Mouse (Mus musculus) myocyte (in vitro differentiated cells): Measurements from ENCODE around the gene Slc34a3. TPM values are rescaled to one million over a fixed set of nuclear protein-coding genes. Genes with fewer than 3 reads are reported as not detected.

Source experiments
- H3K27me3 ChIP-seq: one replicate; pipeline ENCODE4 v1.6.1; 2011; ENCODE audit not compliant: control insufficient read depth, insufficient read depth, insufficient read length
- H3K36me3 ChIP-seq: one replicate; pipeline ENCODE4 v1.6.1; 2011; ENCODE audit not compliant: control insufficient read depth, insufficient read depth
- H3K4me2 ChIP-seq: one replicate; pipeline ENCODE4 v1.6.1; 2011; ENCODE audit warnings: low read depth, control low read depth
- H3K4me3 ChIP-seq: one replicate; pipeline ENCODE4 v1.5.1; 2011; ENCODE audit warnings: mild to moderate bottlenecking, control low read depth, moderate library complexity
- H3K79me2 ChIP-seq: one replicate; pipeline ENCODE4 v1.6.1; 2011; ENCODE audit not compliant: control insufficient read depth, insufficient read depth
- H3ac ChIP-seq: one replicate; pipeline ENCODE4 v1.6.1; 2011; ENCODE audit not compliant: control insufficient read depth, insufficient read length
- CEBPB ChIP-seq: IDR thresholded peaks from 2 replicates; pipeline ENCODE4 v1.6.1; 2011; ENCODE audit warnings: mild to moderate bottlenecking, moderate library complexity; ENCODE audit not compliant: poor library complexity, insufficient read depth, severe bottlenecking
- E2F4 ChIP-seq: IDR thresholded peaks from one replicate; pipeline ENCODE4 v1.6.1; 2011; ENCODE audit warnings: mild to moderate bottlenecking, control low read depth, moderate library complexity; ENCODE audit not compliant: insufficient read depth
- MAX ChIP-seq: IDR thresholded peaks from one replicate; pipeline ENCODE4 v1.6.1; 2011; ENCODE audit warnings: low read depth, mild to moderate bottlenecking, control low read depth
- MYOD1 ChIP-seq, 3 experiments: IDR thresholded peaks; one replicate each; pipeline ENCODE4 v1.6.1; 2011; ENCODE audit warnings: control low read depth in 2 of 3, low read depth in 2 of 3, mild to moderate bottlenecking in 2 of 3, moderate library complexity in 1 of 3; ENCODE audit not compliant: insufficient read length in 2 of 3, control insufficient read depth in 1 of 3
- MYOG ChIP-seq, 3 experiments: IDR thresholded peaks; one replicate each; pipeline ENCODE4 v1.6.1; 2011; ENCODE audit warnings: control low read depth in 2 of 3, low read depth in 2 of 3, mild to moderate bottlenecking in 2 of 3; ENCODE audit not compliant: insufficient read length in 2 of 3, control insufficient read depth in 1 of 3, insufficient read depth in 1 of 3
- POLR2A ChIP-seq: IDR thresholded peaks from one replicate; pipeline ENCODE4 v1.6.1; 2011; ENCODE audit warnings: low read depth, mild to moderate bottlenecking, control low read depth, moderate library complexity; ENCODE audit not compliant: insufficient read length
- POLR2AphosphoS2 ChIP-seq: IDR thresholded peaks from one replicate; pipeline ENCODE4 v1.6.1; 2011; ENCODE audit warnings: low read depth, control low read depth; ENCODE audit not compliant: insufficient read length
- REST ChIP-seq: IDR thresholded peaks from one replicate; pipeline ENCODE4 v1.6.1; 2011; ENCODE audit warnings: mild to moderate bottlenecking, control low read depth, moderate library complexity; ENCODE audit not compliant: insufficient read depth, insufficient read length
- TCF12 ChIP-seq: IDR thresholded peaks from one replicate; pipeline ENCODE4 v1.6.1; 2011; ENCODE audit warnings: mild to moderate bottlenecking, control low read depth; ENCODE audit not compliant: poor library complexity, insufficient read depth, severe bottlenecking
- TCF3 ChIP-seq: IDR thresholded peaks from one replicate; pipeline ENCODE4 v1.6.1; 2011; ENCODE audit warnings: low read depth, control low read depth; ENCODE audit not compliant: insufficient read length
- USF1 ChIP-seq: IDR thresholded peaks from one replicate; pipeline ENCODE4 v1.6.1; 2011; ENCODE audit warnings: low read depth, mild to moderate bottlenecking, control low read depth, moderate library complexity
- polyA plus RNA-seq: library from polyadenylated mRNA; unstranded; fragments of >200 nt; fragmentation: generic; extraction: Trizol; gene quantifications from one replicate; pipeline ENCODE4 v1.2.1, GENCODE M21; 2012; ENCODE audit warnings: missing spikeins

Slc34a3 gene
- polyA plus RNA-seq, 1 experiment, result not detected

DNA sequence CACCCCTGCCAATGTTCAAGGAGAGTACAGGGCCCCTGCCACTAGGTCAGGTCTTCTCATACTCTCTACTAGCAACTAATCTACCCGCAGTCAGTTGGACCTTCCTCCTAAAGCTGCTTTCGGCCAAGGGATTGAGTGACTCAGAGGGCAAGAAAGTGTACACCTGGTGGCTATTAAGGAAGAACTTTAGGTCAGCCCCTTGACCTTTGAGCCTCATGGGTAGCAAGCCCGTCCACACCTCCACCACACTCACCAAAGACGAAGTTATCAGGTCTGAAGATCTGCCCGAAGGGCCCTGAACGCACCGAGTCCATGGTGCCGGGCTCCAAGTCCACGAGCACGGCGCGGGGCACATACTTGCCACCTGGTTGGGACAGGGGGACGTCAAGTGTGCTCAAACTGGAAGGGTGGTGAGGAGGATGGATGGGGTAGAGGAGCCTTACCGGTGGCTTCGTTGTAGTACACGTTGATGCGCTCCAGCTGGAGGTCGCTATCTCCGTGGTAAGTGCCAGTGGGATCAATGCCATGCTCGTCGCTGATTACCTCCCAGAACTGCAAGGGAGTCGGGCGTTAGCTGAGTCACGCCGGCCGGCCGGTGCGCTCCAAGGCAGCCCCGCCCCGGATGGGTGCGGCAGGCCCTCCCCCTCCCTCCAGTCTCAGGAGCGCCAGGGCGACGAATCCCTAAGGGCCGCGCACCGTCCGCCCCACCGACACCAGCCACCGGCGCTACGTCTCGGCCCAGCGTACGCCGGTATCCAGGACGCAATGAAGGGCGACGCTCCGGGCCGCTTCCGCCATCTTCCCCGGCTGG is 10.3 kb downstream of the Slc34a3 start:
- H3ac ChIP-seq, result peak overlapping the region; percentile 59
- H3K4me3 ChIP-seq, result peak overlapping the region; percentile 99
- H3K36me3 ChIP-seq, result peaks cover 23% of the 10 kb centered on the region
- H3K79me2 ChIP-seq, result peaks cover 11% of the 10 kb centered on the region
- no peaks in the 10 kb centered on the region for H3K27me3 ChIP-seq
- peak overlapping the region; percentile 99 for H3K4me2 ChIP-seq
- TF ChIP-seq POLR2A, result no peak
- peak; percentile 22 for TF ChIP-seq POLR2AphosphoS2

DNA sequence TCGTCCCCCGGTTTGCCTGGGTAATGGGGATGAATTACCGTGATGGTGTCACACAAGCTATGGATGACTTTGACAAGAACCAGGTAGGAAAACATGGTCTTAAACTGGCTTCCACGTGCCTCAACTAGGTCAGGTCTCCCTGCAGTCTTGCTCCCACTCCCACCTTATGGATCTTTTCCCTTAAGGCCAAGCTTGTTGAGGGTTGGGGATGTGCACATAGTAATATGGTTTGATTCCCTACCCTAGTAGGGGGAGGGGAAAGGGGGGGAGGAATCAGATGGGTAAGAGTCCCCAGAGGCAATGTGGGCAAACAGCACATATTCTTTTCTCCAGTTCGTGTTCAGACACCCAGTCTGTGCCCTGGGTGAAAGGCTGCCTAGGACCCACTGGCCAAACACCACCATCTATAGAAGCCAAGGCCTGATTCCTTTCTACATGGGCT is 12.8 kb downstream of the Slc34a3 start:
- Histone ChIP-seq H3ac (no peak overlapping the region), H3K27me3 (no peaks in the 10 kb centered on the region), H3K4me3 (no peak overlapping the region), H3K4me2 (no peak overlapping the region), H3K36me3 (peaks cover 23% of the 10 kb centered on the region), H3K79me2 (peaks cover 11% of the 10 kb centered on the region)
- TF ChIP-seq POLR2AphosphoS2 (peak; percentile 86), TCF12 (no peak), REST (no peak), POLR2A (peak; percentile 37)

DNA sequence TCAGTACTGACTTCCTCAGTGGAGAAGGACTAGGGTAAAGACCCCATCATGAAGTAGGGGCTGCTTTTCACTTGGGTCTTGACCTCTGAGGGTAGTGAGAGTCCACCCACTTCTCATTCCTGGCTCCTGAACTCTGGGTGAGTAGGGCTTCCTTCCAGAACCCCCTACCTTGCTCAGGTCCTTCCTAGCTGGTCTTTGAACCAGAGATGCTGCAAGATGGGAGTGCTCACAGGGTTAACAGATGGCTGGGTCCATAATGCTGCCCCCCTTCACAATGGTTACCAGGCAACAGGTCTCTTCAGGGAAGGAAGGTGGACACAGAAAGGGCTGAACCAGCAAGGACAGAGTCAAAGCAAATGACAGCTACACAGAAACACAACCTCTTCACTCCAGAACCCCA is 15.7 kb downstream of the Slc34a3 start, which contains the start of gene Fam166a:
Gene Fam166a, plus strand, starts transcription at position 301 of the 400 bp plus-strand sequence.
- peaks cover 20% of the 10 kb centered on the region for H3K36me3 ChIP-seq
- no peak within 1 kb of the TSS for H3K4me3 ChIP-seq
- TF ChIP-seq MYOD1 (IDR thresholded peaks at IDR 0.05; ENCODE audit: control insufficient read depth in 1 of 3, insufficient read length in 2 of 3, low read depth in 2 of 3) (no peak), POLR2AphosphoS2 (no peak), USF1 (no peak), REST (no peak), MYOG (IDR thresholded peaks at IDR 0.05; ENCODE audit: control insufficient read depth in 1 of 3, insufficient read depth in 1 of 3, insufficient read length in 2 of 3, low read depth in 2 of 3) (no peak), POLR2A (no peak), E2F4 (no peak)
- H3K4me2 ChIP-seq, result no peak within 1 kb of the TSS
- no peak within 1 kb of the TSS for H3ac ChIP-seq
- peaks cover 5% of the 10 kb centered on the region for H3K79me2 ChIP-seq
- H3K27me3 ChIP-seq, result no peaks in the 10 kb centered on the region

DNA sequence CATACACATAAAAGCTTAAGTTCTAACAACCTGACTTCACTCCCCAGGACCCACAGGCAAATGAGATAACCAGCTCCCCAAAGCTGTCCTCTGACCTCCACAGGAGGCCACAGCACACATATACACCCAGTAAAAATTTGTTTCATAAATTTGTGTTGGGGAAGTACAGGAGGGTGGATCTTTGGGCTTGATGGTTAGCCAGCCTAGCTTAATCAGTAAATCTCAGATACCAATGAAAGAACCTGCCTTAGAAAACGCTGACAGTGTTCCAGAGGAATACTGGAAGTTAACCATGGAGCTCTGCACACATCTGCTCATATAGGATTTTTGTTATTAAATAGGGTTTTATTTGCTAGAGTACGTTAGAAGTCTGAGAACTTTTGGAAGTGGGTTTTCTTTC is 16.5 kb downstream of the Slc34a3 start:
- no peak overlapping the region for H3ac ChIP-seq
- no peak for TF ChIP-seq USF1
- TF ChIP-seq CEBPB, result no peak
- TF ChIP-seq MYOD1 (IDR thresholded peaks at IDR 0.05; ENCODE audit: control insufficient read depth in 1 of 3, insufficient read length in 2 of 3, low read depth in 2 of 3), result no peak
- TF ChIP-seq MYOG (IDR thresholded peaks at IDR 0.05; ENCODE audit: control insufficient read depth in 1 of 3, insufficient read depth in 1 of 3, insufficient read length in 2 of 3, low read depth in 2 of 3), result no peak
- TF ChIP-seq MAX, result no peak
- no peak for TF ChIP-seq TCF12
- TF ChIP-seq E2F4, result no peak
- TF ChIP-seq POLR2AphosphoS2, result no peak
- no peak for TF ChIP-seq TCF3
- no peak for TF ChIP-seq REST
- TF ChIP-seq POLR2A, result no peak

DNA sequence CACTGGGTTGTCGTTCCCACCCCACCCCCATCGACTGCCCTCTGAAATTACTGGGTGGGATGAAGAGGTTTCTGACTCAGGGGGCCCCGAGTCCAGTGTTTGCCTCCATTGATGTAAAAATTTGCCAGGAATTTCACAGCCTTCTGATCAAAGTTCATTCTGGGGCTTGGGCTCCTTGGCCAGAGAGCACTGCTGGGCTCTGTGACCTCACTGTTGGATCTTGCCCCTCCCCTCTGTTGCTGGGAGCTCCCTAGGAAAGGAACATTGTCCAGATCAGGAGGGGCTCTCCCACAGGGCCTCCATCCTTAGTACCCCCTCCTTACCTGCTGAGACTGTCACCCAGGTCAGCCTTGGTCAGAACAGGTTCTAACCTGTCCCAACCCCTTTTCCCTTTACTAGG is 19.7 kb downstream of the Slc34a3 start, which contains the start of gene Stpg3:
Gene Stpg3, minus strand, starts transcription at position 194 of the 400 bp plus-strand sequence.
- H3K27me3 ChIP-seq, result no peaks in the 10 kb centered on the region

More for the DNA sequence above, 16.5 kb downstream of the Slc34a3 start:
- Histone ChIP-seq H3K36me3 (peaks cover 15% of the 10 kb centered on the region), H3K79me2 (no peaks in the 10 kb centered on the region), H3K27me3 (no peaks in the 10 kb centered on the region), H3K4me3 (no peak overlapping the region), H3K4me2 (no peak overlapping the region)

More for the DNA sequence above, 19.7 kb downstream of the Slc34a3 start, which contains the start of gene Stpg3:
- Histone ChIP-seq H3K4me3 (no peak within 1 kb of the TSS), H3K79me2 (peaks cover 15% of the 10 kb centered on the region), H3K36me3 (no peaks in the 10 kb centered on the region), H3ac (no peak within 1 kb of the TSS), H3K4me2 (no peak within 1 kb of the TSS)
- no peak for TF ChIP-seq MAX
- TF ChIP-seq MYOG (IDR thresholded peaks at IDR 0.05; ENCODE audit: control insufficient read depth in 1 of 3, insufficient read depth in 1 of 3, insufficient read length in 2 of 3, low read depth in 2 of 3), result no peak
- no peak for TF ChIP-seq USF1
